Mouse (Mus musculus) midbrain, embryonic 10.5 days (tissue): ENCODE results near the gene Dbnl. TPM values are rescaled to one million over a fixed set of nuclear protein-coding genes. Genes with fewer than 3 reads are reported as not detected.

Experiments
- DNase-seq: peaks from one replicate; pipeline ENCODE4 v3.0.0-alpha.2; 2017; ENCODE audit warnings: low spot score
- H3K27ac ChIP-seq: fragments of 300-500 bp; sonication (generic); replicated peaks from 2 replicates; pipeline ENCODE4 v1.5.1; 2016; ENCODE audit warnings: mild to moderate bottlenecking
- H3K27me3 ChIP-seq: fragments of 300-500 bp; sonication (generic); 2 replicates; pipeline ENCODE4 v1.6.1; 2016; ENCODE audit warnings: low read depth, mild to moderate bottlenecking; ENCODE audit not compliant: poor library complexity, severe bottlenecking
- H3K36me3 ChIP-seq: fragments of 300-500 bp; sonication (generic); 2 replicates; pipeline ENCODE4 v1.6.1; 2016; ENCODE audit warnings: mild to moderate bottlenecking, moderate library complexity
- H3K4me1 ChIP-seq: fragments of 300-500 bp; sonication (generic); 2 replicates; pipeline ENCODE4 v1.6.1; 2016
- H3K4me3 ChIP-seq: fragments of 300-500 bp; sonication (generic); 2 replicates; pipeline ENCODE4 v1.5.1; 2016; ENCODE audit warnings: mild to moderate bottlenecking, moderate library complexity
- H3K9me3 ChIP-seq: fragments of 300-500 bp; sonication (generic); replicated peaks from 2 replicates; pipeline ENCODE4 v1.6.1; 2016; ENCODE audit warnings: mild to moderate bottlenecking
- WGBS: fragments of 180-500 bp; shearing (Covaris S2); methylation state at CpG from one replicate; pipeline ENCODE4 v1.1.7; 2016; 5-methylcytosine and 5-hydroxymethylcytosine counted together
- polyA plus RNA-seq: library from polyadenylated mRNA; unstranded; fragments of >200 nt; fragmentation: Nextera tagmentation; extraction: Ambion mirVana; gene quantifications from 2 replicates; pipeline ENCODE4 v1.2.1, GENCODE M21; 2016

Dbnl gene
- polyA plus RNA-seq, 1 experiment from 2014 or later, result 142 TPM

- WGBS, result 92% methylated on average over 6 of the region's 6 CpGs
- H3K27ac ChIP-seq, result no peak overlapping the region
- peaks cover 13% of the 10 kb centered on the region; the same call in 1 of the 2 replicates for H3K36me3 ChIP-seq
- H3K27me3 ChIP-seq, result no peaks in the 10 kb centered on the region
- DNase-seq, result no peak
- no peak overlapping the region for H3K4me3 ChIP-seq
- H3K4me1 ChIP-seq, result no peaks in the 10 kb centered on the region
- no peaks in the 10 kb centered on the region for H3K9me3 ChIP-seq
Measured at GRCm38 (mm10) chr11:5780035-5780499, 8.2 kb upstream of the Dbnl start.

GRCm38 (mm10) chr11:5782199-5782944 lies 5.9 kb upstream of the Dbnl start:
- peaks cover 7% of the 10 kb centered on the region for H3K4me1 ChIP-seq
- no peak overlapping the region for H3K4me3 ChIP-seq
- no peaks in the 10 kb centered on the region for H3K27me3 ChIP-seq
- WGBS, result 79% methylated on average over 8 of the region's 8 CpGs
- H3K9me3 ChIP-seq, result no peaks in the 10 kb centered on the region
- H3K36me3 ChIP-seq, result peaks cover 13% of the 10 kb centered on the region; the same call in 1 of the 2 replicates
- H3K27ac ChIP-seq, result no peak overlapping the region
- DNase-seq, result no peak

GRCm38 (mm10) chr11:5785732-5786131 lies 2.6 kb upstream of the Dbnl start:
- Histone ChIP-seq H3K4me1 (peaks cover 28% of the 10 kb centered on the region), H3K27me3 (no peaks in the 10 kb centered on the region), H3K36me3 (peaks cover 10% of the 10 kb centered on the region), H3K27ac (no peak overlapping the region), H3K4me3 (no peak overlapping the region), H3K9me3 (no peaks in the 10 kb centered on the region)
- DNase-seq, result no peak

- H3K27ac ChIP-seq, result peak overlapping the region; percentile 92
- no peaks in the 10 kb centered on the region for H3K27me3 ChIP-seq
- peaks cover 23% of the 10 kb centered on the region for H3K36me3 ChIP-seq
- H3K4me3 ChIP-seq, result peak overlapping the region; percentile 93
- 42% methylated on average over 8 of the region's 8 CpGs for WGBS
- DNase-seq, result no peak
- no peaks in the 10 kb centered on the region for H3K9me3 ChIP-seq
- peaks cover 28% of the 10 kb centered on the region for H3K4me1 ChIP-seq
Measured at GRCm38 (mm10) chr11:5787671-5788055, 625 bp upstream of the Dbnl start.

- Histone ChIP-seq H3K4me3 (peak overlapping the region; percentile 93), H3K27me3 (no peaks in the 10 kb centered on the region), H3K27ac (peak overlapping the region; percentile 92), H3K36me3 (peaks cover 39% of the 10 kb centered on the region), H3K4me1 (peaks cover 28% of the 10 kb centered on the region), H3K9me3 (no peaks in the 10 kb centered on the region)
- DNase-seq, result no peak
- WGBS, result 79% methylated on average over 6 of the region's 6 CpGs
Measured at GRCm38 (mm10) chr11:5789071-5789753, 924 bp downstream of the Dbnl start.

GRCm38 (mm10) chr11:5789754-5790333 lies 1.6 kb downstream of the Dbnl start:
- Histone ChIP-seq H3K9me3 (no peaks in the 10 kb centered on the region), H3K36me3 (peaks cover 45% of the 10 kb centered on the region), H3K27me3 (no peaks in the 10 kb centered on the region), H3K27ac (no peak overlapping the region), H3K4me3 (peak overlapping the region; percentile 93), H3K4me1 (peaks cover 28% of the 10 kb centered on the region)
- WGBS, result 93% methylated on average over 3 of the region's 3 CpGs
- DNase-seq, result no peak

- Histone ChIP-seq H3K27ac (no peak overlapping the region), H3K36me3 (peaks cover 51% of the 10 kb centered on the region), H3K4me1 (peaks cover 28% of the 10 kb centered on the region), H3K9me3 (no peaks in the 10 kb centered on the region), H3K4me3 (peak overlapping the region; percentile 93; the same call in 1 of the 2 replicates), H3K27me3 (no peaks in the 10 kb centered on the region)
- DNase-seq, result no peak
- WGBS, result 97% methylated on average over 1 of the region's 1 CpGs
Measured at GRCm38 (mm10) chr11:5790431-5790830, 2.1 kb downstream of the Dbnl start.

- no peak overlapping the region for H3K4me3 ChIP-seq
- H3K27ac ChIP-seq, result no peak overlapping the region
- no peaks in the 10 kb centered on the region for H3K9me3 ChIP-seq
- H3K27me3 ChIP-seq, result no peaks in the 10 kb centered on the region
- 92% methylated on average over 9 of the region's 9 CpGs for WGBS
- no peaks in the 10 kb centered on the region for H3K4me1 ChIP-seq
- no peak for DNase-seq
- H3K36me3 ChIP-seq, result peaks cover 98% of the 10 kb centered on the region
Measured at GRCm38 (mm10) chr11:5795290-5795689, 7.0 kb downstream of the Dbnl start.

- no peaks in the 10 kb centered on the region for H3K9me3 ChIP-seq
- no peak overlapping the region for H3K4me3 ChIP-seq
- H3K27me3 ChIP-seq, result no peaks in the 10 kb centered on the region
- no peak for DNase-seq
- peaks cover 98% of the 10 kb centered on the region for H3K36me3 ChIP-seq
- no peak overlapping the region for H3K27ac ChIP-seq
- H3K4me1 ChIP-seq, result no peaks in the 10 kb centered on the region
- whole genome bisulfite sequencing, result 94% methylated on average over 7 of the region's 7 CpGs
Measured at GRCm38 (mm10) chr11:5795706-5796105, 7.4 kb downstream of the Dbnl start.

GRCm38 (mm10) chr11:5796939-5797338 lies 8.7 kb downstream of the Dbnl start:
- Histone ChIP-seq H3K36me3 (peaks cover 97% of the 10 kb centered on the region), H3K4me3 (no peak overlapping the region), H3K27ac (no peak overlapping the region), H3K9me3 (no peaks in the 10 kb centered on the region), H3K27me3 (no peaks in the 10 kb centered on the region), H3K4me1 (no peaks in the 10 kb centered on the region)
- DNase-seq, result no peak
- WGBS, result 87% methylated on average over 15 of the region's 15 CpGs

GRCm38 (mm10) chr11:5797371-5797770 lies 9.1 kb downstream of the Dbnl start:
- no peak overlapping the region for H3K27ac ChIP-seq
- no peak for DNase-seq
- WGBS, result 78% methylated on average over 11 of the region's 11 CpGs
- no peaks in the 10 kb centered on the region for H3K4me1 ChIP-seq
- H3K9me3 ChIP-seq, result no peaks in the 10 kb centered on the region
- H3K36me3 ChIP-seq, result peaks cover 93% of the 10 kb centered on the region
- no peaks in the 10 kb centered on the region for H3K27me3 ChIP-seq
- H3K4me3 ChIP-seq, result no peak overlapping the region

- H3K36me3 ChIP-seq, result peaks cover 87% of the 10 kb centered on the region
Measured at GRCm38 (mm10) chr11:5797928-5798327, 9.6 kb downstream of the Dbnl start.

More at GRCm38 (mm10) chr11:5797928-5798327, 9.6 kb downstream of the Dbnl start:
- Histone ChIP-seq H3K27me3 (no peaks in the 10 kb centered on the region), H3K4me1 (no peaks in the 10 kb centered on the region), H3K9me3 (no peaks in the 10 kb centered on the region), H3K27ac (no peak overlapping the region), H3K4me3 (no peak overlapping the region)
- 86% methylated on average over 5 of the region's 5 CpGs for WGBS
- DNase-seq, result no peak
